Mouse (Mus musculus): ENCODE data around the gene Rapgef1.
"Not testable (repeated sequence)": the region's sequence is repeated elsewhere in the genome, so short reads cannot be mapped to it uniquely, and the experiment has no call there.

Rapgef1 gene

GRCm38 (mm10) chr2:29703104-29704081 is 83.9 kb downstream of the Rapgef1 start:
- DNase-seq (ENCODE audit: low spot score in 2 of 2) = peak in 1 of 2 experiments; percentile 13

- DNase-seq (ENCODE audit: low spot score in 2 of 2) = no peak
These were observed 86.0 kb downstream of the Rapgef1 start for GRCm38 (mm10) chr2:29705493-29705892.

GRCm38 (mm10) chr2:29706726-29707620 is 87.5 kb downstream of the Rapgef1 start:
- no peak for DNase-seq (ENCODE audit: low spot score in 2 of 2)

- no peak for DNase-seq (ENCODE audit: low spot score in 2 of 2)
These were observed 88.2 kb downstream of the Rapgef1 start for GRCm38 (mm10) chr2:29707731-29708130.

GRCm38 (mm10) chr2:29708209-29708608 is 88.7 kb downstream of the Rapgef1 start:
- not testable (repeated sequence) for DNase-seq (ENCODE audit: low spot score in 2 of 2)

GRCm38 (mm10) chr2:29711038-29711437 is 91.5 kb downstream of the Rapgef1 start:
- DNase-seq (ENCODE audit: low spot score in 2 of 2) = no peak

- DNase-seq (ENCODE audit: low spot score in 2 of 2) = no peak
These were observed 92.4 kb downstream of the Rapgef1 start for GRCm38 (mm10) chr2:29711877-29712276.

GRCm38 (mm10) chr2:29713501-29713900 is 94.0 kb downstream of the Rapgef1 start:
- DNase-seq (ENCODE audit: low spot score in 2 of 2) = no peak

- DNase-seq (ENCODE audit: low spot score in 2 of 2) = no peak
These were observed 94.6 kb downstream of the Rapgef1 start for GRCm38 (mm10) chr2:29714127-29714526.

GRCm38 (mm10) chr2:29716143-29716542 is 96.6 kb downstream of the Rapgef1 start:
- no peak for DNase-seq (ENCODE audit: low spot score in 2 of 2)

GRCm38 (mm10) chr2:29716691-29717090 is 97.2 kb downstream of the Rapgef1 start:
- DNase-seq (ENCODE audit: low spot score in 2 of 2) = peak; percentile 39 to 41

- no peak for DNase-seq (ENCODE audit: low spot score in 2 of 2)
These were observed 99.1 kb downstream of the Rapgef1 start for GRCm38 (mm10) chr2:29718581-29718980.

- DNase-seq (ENCODE audit: low spot score in 2 of 2) = no peak
These were observed 103.6 kb downstream of the Rapgef1 start for GRCm38 (mm10) chr2:29723132-29723531.

GRCm38 (mm10) chr2:29724664-29725365 is 105.3 kb downstream of the Rapgef1 start:
- DNase-seq (ENCODE audit: low spot score in 2 of 2) = no peak

GRCm38 (mm10) chr2:29729500-29729899 is 110.0 kb downstream of the Rapgef1 start:
- no peak for DNase-seq (ENCODE audit: low spot score in 2 of 2)

- no peak for DNase-seq (ENCODE audit: low spot score in 2 of 2)
These were observed 112.0 kb downstream of the Rapgef1 start for GRCm38 (mm10) chr2:29731545-29731944.

- DNase-seq (ENCODE audit: low spot score in 2 of 2) = no peak
These were observed 113.0 kb downstream of the Rapgef1 start for GRCm38 (mm10) chr2:29732559-29732958.

- no peak for DNase-seq (ENCODE audit: low spot score in 2 of 2)
These were observed 113.8 kb downstream of the Rapgef1 start for GRCm38 (mm10) chr2:29733348-29733747.

GRCm38 (mm10) chr2:29735708-29736107 is 116.2 kb downstream of the Rapgef1 start:
- DNase-seq (ENCODE audit: low spot score in 2 of 2) = no peak

GRCm38 (mm10) chr2:29737209-29737925 is 117.8 kb downstream of the Rapgef1 start:
- DNase-seq (ENCODE audit: low spot score in 2 of 2) = no peak

GRCm38 (mm10) chr2:29738799-29739198 is 119.3 kb downstream of the Rapgef1 start:
- DNase-seq (ENCODE audit: low spot score in 2 of 2) = no peak

Data from heart, adult 9 months (tissue).